Mouse (Mus musculus) liver, adult 2 months (tissue): ENCODE data around the gene Gzf1. TPM values are rescaled to one million over a fixed set of nuclear protein-coding genes. Genes with fewer than 3 reads are reported as not detected.

Experiments used
- DNase-seq: peaks from one replicate; pipeline ENCODE4 v3.0.0-alpha.2; 2011; ENCODE audit warnings: low read depth, low spot score; ENCODE audit errors: extremely low read depth
- H3K27ac ChIP-seq: fragments of 200-500 bp; replicated peaks from 2 replicates; pipeline ENCODE4 v1.5.1; 2012; ENCODE audit warnings: low read depth, mild to moderate bottlenecking, control low read depth, inconsistent platforms, low read length; ENCODE audit not compliant: insufficient read depth
- H3K27me3 ChIP-seq: fragments of 200-500 bp; 2 replicates; pipeline ENCODE4 v1.6.1; 2012; ENCODE audit warnings: mild to moderate bottlenecking, moderate library complexity, low read length, inconsistent platforms; ENCODE audit not compliant: control insufficient read depth, insufficient read depth
- H3K36me3 ChIP-seq: fragments of 200-500 bp; 2 replicates; pipeline ENCODE4 v1.6.1; 2012; ENCODE audit warnings: low read length, inconsistent platforms; ENCODE audit not compliant: control insufficient read depth, insufficient read depth
- H3K4me1 ChIP-seq: fragments of 200-500 bp; 2 replicates; pipeline ENCODE4 v1.6.1; 2011; ENCODE audit warnings: low read length; ENCODE audit not compliant: control insufficient read depth, insufficient read depth
- H3K4me3 ChIP-seq: fragments of 200-500 bp; 2 replicates; pipeline ENCODE4 v1.5.1; 2011; ENCODE audit warnings: low read depth, mild to moderate bottlenecking, control low read depth, low read length, moderate library complexity; ENCODE audit not compliant: insufficient read depth
- H3K79me2 ChIP-seq: fragments of 200-500 bp; 2 replicates; pipeline ENCODE4 v1.6.1; 2012; ENCODE audit warnings: inconsistent platforms, mild to moderate bottlenecking, low read length, moderate library complexity; ENCODE audit not compliant: control insufficient read depth, insufficient read depth
- H3K9ac ChIP-seq: fragments of 200-500 bp; 2 replicates; pipeline ENCODE4 v1.6.1; 2012; ENCODE audit warnings: low read depth, mild to moderate bottlenecking, control low read depth, inconsistent platforms, low read length
- CTCF ChIP-seq: fragments of 200-500 bp; IDR thresholded peaks from 2 replicates; pipeline ENCODE4 v1.5.1; 2011; ENCODE audit warnings: low read depth, low read length, control low read depth
- POLR2A ChIP-seq: fragments of 200-500 bp; IDR thresholded peaks from 2 replicates; pipeline ENCODE4 v1.6.1; 2011; ENCODE audit warnings: low read length, control low read depth; ENCODE audit not compliant: insufficient read depth; ENCODE audit errors: extremely low read depth
- WGBS: fragments of 180-500 bp; shearing (Covaris S2); methylation state at CpG from one replicate; pipeline ENCODE4 v1.1.7; 2018; 5-methylcytosine and 5-hydroxymethylcytosine counted together
- polyA plus RNA-seq: library from polyadenylated mRNA; depleted of rRNA; stranded (reverse); fragments of >200 nt; gene quantifications from 2 replicates; pipeline ENCODE4 v1.2.3, GENCODE M21; 2012; rRNA removed
- total RNA-seq: library from RNA; depleted of rRNA; stranded (reverse); fragments of >200 nt; gene quantifications from 2 replicates; pipeline ENCODE4 v1.2.3, GENCODE M21; 2014; rRNA removed

The Gzf1 gene
- total RNA-seq (49.8 and 52.2 TPM in 2 replicates), polyA plus RNA-seq (13.7 and 13.9 TPM in 2 replicates)

GRCm38 (mm10) chr2:148680775-148681291, at the start of gene Gzf1:
Gzf1 (plus strand) TSS chr2:148681023.
- peaks cover 18% of the 10 kb centered on the region for H3K36me3 ChIP-seq
- H3K9ac ChIP-seq = peak within 1 kb of the TSS; percentile 95
- peak within 1 kb of the TSS; percentile 80 for H3K4me3 ChIP-seq
- peak; percentile 97 for DNase-seq
- under 1% methylated on average over 38 of the region's 39 CpGs for WGBS
- peaks cover 24% of the 10 kb centered on the region; the same call in 1 of the 2 replicates for H3K79me2 ChIP-seq
- H3K27me3 ChIP-seq = no peaks in the 10 kb centered on the region
- TF ChIP-seq CTCF (0 out of 2 replicates have a peak, but pooled peaks have one; percentile 3), POLR2A (peak; percentile 96)
- H3K4me1 ChIP-seq = peaks cover 34% of the 10 kb centered on the region
- peak within 1 kb of the TSS; percentile 89 for H3K27ac ChIP-seq

DNA sequence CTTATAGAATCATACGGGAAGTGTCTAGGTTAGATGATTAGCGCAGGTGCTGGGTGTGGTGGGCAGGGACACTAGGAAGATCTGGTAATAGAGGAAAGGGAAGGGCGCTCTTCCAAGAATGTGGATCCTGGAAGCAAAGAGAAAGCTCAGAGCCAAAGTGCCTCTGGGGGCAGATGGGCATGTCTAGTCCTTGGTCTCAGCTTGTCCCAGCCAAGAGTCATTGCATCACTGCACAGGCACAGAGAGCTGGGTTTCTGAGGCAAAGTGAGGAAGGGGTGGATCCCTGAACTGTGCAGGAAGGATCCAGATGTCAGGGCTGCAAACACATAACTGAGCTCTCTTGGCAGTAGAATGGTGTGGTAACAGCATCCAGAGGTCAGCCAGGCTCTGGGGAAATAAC, 49.2 kb upstream of the Gzf1 start:
- 93% methylated on average over 3 of the region's 3 CpGs for WGBS
- Histone ChIP-seq H3K79me2 (no peaks in the 10 kb centered on the region), H3K4me1 (no peaks in the 10 kb centered on the region), H3K27me3 (peaks cover 2% of the 10 kb centered on the region; the same call in 1 of the 2 replicates), H3K36me3 (no peaks in the 10 kb centered on the region), H3K4me3 (no peak overlapping the region), H3K27ac (no peak overlapping the region), H3K9ac (no peak overlapping the region)
- TF ChIP-seq POLR2A (no peak), CTCF (no peak)
- peak; percentile 1 for DNase-seq

GRCm38 (mm10) chr2:148634466-148634865, 46.4 kb upstream of the Gzf1 start:
- 84% methylated on average over 4 of the region's 4 CpGs for WGBS
- no peak for DNase-seq
- Histone ChIP-seq H3K9ac (no peak overlapping the region), H3K79me2 (no peaks in the 10 kb centered on the region), H3K4me1 (no peaks in the 10 kb centered on the region), H3K27ac (no peak overlapping the region), H3K27me3 (peaks cover 2% of the 10 kb centered on the region; the same call in 1 of the 2 replicates), H3K36me3 (no peaks in the 10 kb centered on the region), H3K4me3 (no peak overlapping the region)
- TF ChIP-seq POLR2A = no peak
- no peak for TF ChIP-seq CTCF

DNA sequence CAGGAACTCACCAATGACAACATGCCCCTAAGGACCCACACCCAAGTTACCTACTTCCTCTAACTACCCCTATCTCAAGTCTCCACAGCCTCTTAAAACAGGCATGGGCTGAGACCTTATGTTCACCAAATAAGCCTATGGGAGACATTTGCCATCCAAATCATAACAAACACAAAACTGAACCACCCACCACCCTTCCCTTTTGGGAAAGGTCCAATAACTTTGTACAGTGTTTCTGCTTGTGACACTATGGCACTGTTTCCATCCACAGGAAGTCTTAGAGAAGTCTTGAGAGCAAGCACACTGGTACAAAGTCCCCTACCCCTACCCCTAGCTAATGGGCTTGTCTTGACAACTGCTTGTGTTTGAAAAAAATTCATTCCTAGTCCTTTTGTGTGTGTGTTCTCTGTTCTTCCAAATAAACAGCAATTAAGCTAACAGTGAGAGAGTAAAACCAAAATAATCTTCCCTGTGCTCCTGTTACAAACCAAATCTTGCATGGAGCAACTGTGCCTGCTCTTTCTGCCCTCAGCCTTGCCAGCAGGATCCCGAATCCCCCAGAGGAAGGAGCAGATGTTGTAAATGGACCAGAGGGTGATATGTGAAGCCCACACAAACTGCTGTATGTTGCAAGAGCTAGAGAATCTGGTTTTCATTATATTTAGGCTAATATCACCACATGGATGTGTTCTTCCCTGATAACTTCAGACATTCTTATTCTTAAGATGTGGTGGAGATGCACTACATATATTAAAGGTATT, 38.0 kb upstream of the Gzf1 start:
- H3K27ac ChIP-seq = no peak overlapping the region
- H3K27me3 ChIP-seq = no peaks in the 10 kb centered on the region
- no peaks in the 10 kb centered on the region for H3K79me2 ChIP-seq
- H3K4me1 ChIP-seq = no peaks in the 10 kb centered on the region
- no peak for DNase-seq
- H3K4me3 ChIP-seq = no peak overlapping the region
- TF ChIP-seq CTCF = no peak
- TF ChIP-seq POLR2A = no peak
- no peaks in the 10 kb centered on the region for H3K36me3 ChIP-seq
- WGBS = 65% methylated on average over 1 of the region's 1 CpGs
- no peak overlapping the region for H3K9ac ChIP-seq

DNA sequence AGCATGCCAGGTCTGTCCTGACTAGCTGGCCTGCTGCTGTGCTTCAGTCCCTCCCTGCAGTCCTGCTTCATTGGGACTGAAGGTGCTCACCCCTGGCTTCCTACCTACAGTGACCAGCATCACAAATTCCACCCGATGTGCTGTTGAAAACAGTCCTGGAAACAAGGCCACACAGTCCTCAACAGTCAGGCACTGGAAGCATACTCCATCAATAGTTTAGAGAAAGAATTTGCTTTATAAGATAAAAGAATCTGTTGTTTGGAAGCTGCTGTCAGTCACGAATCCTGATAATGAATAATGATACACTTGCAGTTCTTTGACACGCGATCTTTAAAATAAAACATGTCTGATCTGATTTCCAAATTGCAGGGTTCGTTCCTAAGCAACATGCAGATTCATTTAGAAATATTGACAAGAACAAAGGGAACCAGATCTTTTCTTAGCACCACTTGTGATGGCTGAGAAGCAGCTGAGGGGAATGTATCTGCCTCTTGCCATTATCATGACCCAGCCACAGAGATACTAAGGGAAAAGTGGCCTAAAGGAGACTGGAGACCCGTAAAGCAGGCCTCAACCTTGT, 36.3 kb upstream of the Gzf1 start:
- Histone ChIP-seq H3K36me3 (no peaks in the 10 kb centered on the region), H3K9ac (no peak overlapping the region), H3K79me2 (no peaks in the 10 kb centered on the region), H3K4me3 (no peak overlapping the region), H3K27ac (no peak overlapping the region), H3K4me1 (no peaks in the 10 kb centered on the region), H3K27me3 (no peaks in the 10 kb centered on the region)
- WGBS = 87% methylated on average over 6 of the region's 6 CpGs
- DNase-seq = no peak
- TF ChIP-seq POLR2A = no peak
- TF ChIP-seq CTCF = no peak
